Mouse (Mus musculus): ENCODE data around the gene Dnah1. TPM values are rescaled to one million over a fixed set of nuclear protein-coding genes. Genes with fewer than 3 reads are reported as not detected.

The Dnah1 gene
- polyA plus RNA-seq, 1 experiment from 2014 or later = 4.7 TPM

DNA sequence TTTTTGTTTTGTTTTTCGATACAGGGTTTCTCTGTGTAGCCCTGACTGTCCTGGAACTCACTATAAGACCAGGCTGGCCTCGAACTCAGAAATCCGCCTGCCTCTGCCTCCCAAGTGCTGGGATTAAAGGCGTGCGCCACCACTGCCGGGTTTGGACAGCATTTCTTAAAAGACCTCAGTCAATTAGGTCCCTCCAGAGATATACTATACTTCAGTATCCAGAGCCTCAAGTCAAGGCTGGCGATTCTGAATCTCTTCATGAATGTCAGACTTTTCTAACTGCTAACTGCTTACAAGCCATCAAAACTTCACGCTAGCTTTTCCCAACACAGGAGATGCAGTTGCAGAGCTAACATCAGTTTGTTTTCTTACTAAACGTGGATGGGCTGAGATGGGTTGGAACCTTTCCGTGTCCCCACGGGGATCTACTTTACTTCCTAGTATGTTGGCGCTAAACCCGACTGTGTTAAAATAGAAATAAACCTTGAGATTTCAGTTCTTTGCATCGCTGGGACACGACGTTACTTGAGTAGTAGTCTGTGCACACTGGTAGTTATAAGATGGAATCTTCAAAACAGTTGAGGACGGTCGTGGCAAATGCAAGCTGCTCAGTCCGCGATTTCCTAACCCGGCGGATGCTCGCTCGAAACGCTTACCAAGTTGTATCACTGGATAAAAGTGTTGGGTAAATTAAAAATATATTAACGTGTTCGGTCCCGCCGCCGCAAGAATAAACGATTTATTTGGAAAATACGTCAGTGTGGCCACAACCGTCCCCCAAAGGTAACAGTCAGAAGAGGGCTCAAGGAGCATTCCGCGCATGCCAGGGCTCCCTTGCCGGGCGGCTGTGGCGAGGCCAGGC lies 73.2 kb downstream of the Dnah1 start:
- H3K27me3 ChIP-seq (replicated peaks) = no peaks in the 10 kb centered on the region
- peak overlapping the region; percentile 96 for H3K9ac ChIP-seq
- H3K27ac ChIP-seq = peak overlapping the region; percentile 82
- H3K36me3 ChIP-seq = peaks cover 23% of the 10 kb centered on the region
- peak overlapping the region; percentile 89 for H3K4me2 ChIP-seq (replicated peaks)
- H3K4me3 ChIP-seq = peak overlapping the region; percentile 95
- no peaks in the 10 kb centered on the region for H3K9me3 ChIP-seq
- 21% methylated on average over 38 of the region's 38 CpGs for WGBS
- ATAC-seq (ENCODE audit: low FRiP score, low read depth) = peak; percentile 34
- H3K4me1 ChIP-seq = peaks cover 20% of the 10 kb centered on the region

DNA sequence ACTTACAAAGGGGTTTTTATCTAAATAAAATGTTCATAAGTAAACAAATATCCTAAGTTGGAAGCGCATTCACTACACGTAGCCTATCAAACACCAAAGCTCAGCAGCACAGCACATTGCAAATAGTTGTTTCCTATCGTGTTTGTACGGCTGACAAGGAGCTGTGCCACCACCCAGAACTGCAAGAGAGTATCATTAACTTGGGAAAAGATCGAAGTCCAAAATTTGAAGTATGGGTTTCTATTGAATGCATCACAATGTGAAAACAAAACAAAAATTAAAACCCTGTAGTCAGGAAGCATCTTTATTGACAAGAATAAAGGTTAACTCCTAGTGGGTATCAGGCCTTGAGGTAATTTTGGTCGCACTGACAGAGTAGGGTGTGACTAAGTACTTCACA lies 75.3 kb downstream of the Dnah1 start:
- 92% methylated on average over 6 of the region's 6 CpGs for WGBS
- ATAC-seq (ENCODE audit: low FRiP score, low read depth) = no peak
- no peak overlapping the region for H3K4me3 ChIP-seq
- peaks cover 3% of the 10 kb centered on the region for H3K36me3 ChIP-seq
- H3K9me3 ChIP-seq = no peaks in the 10 kb centered on the region
- H3K27ac ChIP-seq = no peak overlapping the region
- H3K9ac ChIP-seq = no peak overlapping the region
- no peaks in the 10 kb centered on the region for H3K27me3 ChIP-seq (replicated peaks)
- no peak overlapping the region for H3K4me2 ChIP-seq (replicated peaks)
- peaks cover 20% of the 10 kb centered on the region for H3K4me1 ChIP-seq

DNA sequence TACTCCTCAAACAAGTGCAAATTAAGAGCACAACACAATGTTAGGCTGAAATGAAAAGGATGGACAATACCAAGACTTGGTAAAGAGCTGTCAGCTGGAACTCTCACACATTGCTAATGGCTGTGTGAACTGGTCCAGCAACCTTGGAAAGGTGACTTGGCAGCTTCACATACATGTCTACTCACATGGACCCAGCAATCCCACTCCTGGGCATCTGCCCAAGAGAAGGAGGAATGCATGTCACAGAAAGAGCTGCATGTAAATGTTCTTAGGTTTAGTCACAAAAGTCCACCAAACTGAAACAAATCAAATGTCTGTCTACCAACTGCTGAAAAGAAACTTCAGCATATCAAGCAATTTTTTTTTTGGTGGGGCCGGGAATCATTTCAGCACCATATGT lies 77.8 kb downstream of the Dnah1 start:
- peaks cover 6% of the 10 kb centered on the region; the same call in 1 of the 2 replicates for H3K4me1 ChIP-seq
- no peaks in the 10 kb centered on the region for H3K9me3 ChIP-seq
- H3K27me3 ChIP-seq (replicated peaks) = no peaks in the 10 kb centered on the region
- H3K27ac ChIP-seq = no peak overlapping the region
- no peak overlapping the region for H3K4me2 ChIP-seq (replicated peaks)
- H3K4me3 ChIP-seq = no peak overlapping the region
- H3K9ac ChIP-seq = no peak overlapping the region
- WGBS = 92% methylated on average over 1 of the region's 1 CpGs
- ATAC-seq (ENCODE audit: low FRiP score, low read depth) = no peak
- H3K36me3 ChIP-seq = no peaks in the 10 kb centered on the region

DNA sequence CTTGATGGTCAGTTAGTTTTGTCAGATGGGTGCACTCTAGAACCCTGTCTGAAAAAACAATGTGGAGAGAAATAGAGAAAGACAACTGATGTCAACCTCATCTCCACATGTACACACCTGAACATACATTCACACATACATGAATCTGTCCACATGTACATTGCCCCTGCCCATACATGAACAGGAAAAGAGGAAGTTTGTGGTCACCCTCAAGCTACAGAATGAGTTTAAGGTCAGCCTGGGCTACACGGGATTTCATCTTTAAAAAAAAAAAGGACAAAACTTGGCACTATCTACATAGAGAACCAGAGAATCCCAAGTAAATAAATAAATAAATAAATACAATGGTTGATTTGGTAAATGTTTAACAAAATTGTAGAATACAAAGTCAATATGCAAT lies 78.9 kb downstream of the Dnah1 start:
- Histone ChIP-seq H3K27me3 (replicated peaks) (no peaks in the 10 kb centered on the region), H3K27ac (no peak overlapping the region), H3K4me1 (no peaks in the 10 kb centered on the region), H3K36me3 (no peaks in the 10 kb centered on the region), H3K4me2 (replicated peaks) (no peak overlapping the region), H3K4me3 (no peak overlapping the region), H3K9me3 (no peaks in the 10 kb centered on the region), H3K9ac (no peak overlapping the region)
- whole genome bisulfite sequencing = 86% methylated on average over 1 of the region's 1 CpGs
- no peak for ATAC-seq (ENCODE audit: low FRiP score, low read depth)

DNA sequence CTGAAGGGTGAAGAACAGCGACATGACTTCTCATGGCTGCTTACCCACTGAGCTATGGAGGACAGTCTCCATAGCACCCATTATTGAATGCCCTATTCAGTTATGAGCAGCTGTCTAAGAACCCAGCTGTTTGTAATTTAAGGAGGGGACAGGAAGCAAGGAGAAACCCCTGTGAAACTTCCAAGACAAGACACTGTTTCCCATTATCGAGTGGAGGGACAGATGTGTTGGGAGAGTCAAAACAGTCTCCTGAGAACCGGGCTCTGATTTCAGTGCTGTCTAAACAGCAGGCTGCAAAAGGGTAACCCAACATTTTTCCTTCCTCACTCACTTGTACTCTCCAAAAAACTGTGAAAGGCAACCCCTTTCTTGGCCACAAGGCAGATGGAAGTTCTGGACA lies 83.2 kb downstream of the Dnah1 start:
- Histone ChIP-seq H3K27me3 (replicated peaks) (no peaks in the 10 kb centered on the region), H3K4me2 (replicated peaks) (no peak overlapping the region), H3K4me3 (no peak overlapping the region), H3K27ac (no peak overlapping the region), H3K4me1 (no peaks in the 10 kb centered on the region), H3K9ac (no peak overlapping the region), H3K9me3 (no peaks in the 10 kb centered on the region), H3K36me3 (no peaks in the 10 kb centered on the region; the same call in 1 of the 2 replicates)
- WGBS = 73% methylated on average over 3 of the region's 3 CpGs
- no peak for ATAC-seq (ENCODE audit: low FRiP score, low read depth)

DNA sequence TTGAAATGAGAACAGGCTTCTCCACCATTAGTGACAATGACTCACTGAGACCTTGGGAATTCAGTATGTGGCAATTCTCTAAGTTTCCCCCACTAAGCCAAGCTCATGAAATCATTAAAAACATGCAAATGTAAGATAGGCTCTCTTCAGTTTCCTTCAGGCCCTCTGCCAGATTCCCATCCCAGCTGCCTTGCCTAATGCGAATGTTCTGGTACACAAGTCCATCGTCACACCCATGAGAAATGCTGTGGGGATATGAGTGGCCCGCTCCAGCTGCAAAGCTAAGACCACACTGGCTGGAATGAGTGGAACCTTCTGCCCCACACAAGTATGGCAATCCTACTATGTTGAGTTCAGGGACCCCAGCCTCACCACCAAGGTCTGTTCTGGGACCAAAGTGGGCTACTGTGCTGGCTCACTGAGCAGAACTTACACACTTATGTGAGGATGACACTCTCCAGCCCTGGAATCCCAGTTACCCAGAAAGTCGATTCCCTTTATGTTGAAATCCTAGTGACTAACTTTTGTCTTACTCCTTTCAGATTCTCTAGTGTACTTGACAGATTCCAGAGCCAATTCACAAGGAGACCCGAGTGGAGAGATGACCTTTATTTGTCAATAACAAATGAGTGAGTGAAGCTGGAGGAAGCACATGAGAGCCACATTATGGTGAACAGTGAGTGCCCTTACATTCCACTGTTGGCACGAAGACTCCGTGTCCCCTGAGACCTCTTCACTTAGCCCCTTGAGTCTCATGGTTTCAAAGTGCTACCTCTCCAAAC lies 86.4 kb downstream of the Dnah1 start:
- no peaks in the 10 kb centered on the region; the same call in 1 of the 2 replicates for H3K4me1 ChIP-seq
- no peaks in the 10 kb centered on the region for H3K27me3 ChIP-seq (replicated peaks)
- H3K9ac ChIP-seq = no peak overlapping the region
- H3K4me2 ChIP-seq (replicated peaks) = no peak overlapping the region
- ATAC-seq (ENCODE audit: low FRiP score, low read depth) = no peak
- 86% methylated on average over 7 of the region's 7 CpGs for WGBS
- no peak overlapping the region for H3K27ac ChIP-seq
- no peak overlapping the region for H3K4me3 ChIP-seq
- no peaks in the 10 kb centered on the region for H3K9me3 ChIP-seq
- H3K36me3 ChIP-seq = no peaks in the 10 kb centered on the region; the same call in 1 of the 2 replicates

DNA sequence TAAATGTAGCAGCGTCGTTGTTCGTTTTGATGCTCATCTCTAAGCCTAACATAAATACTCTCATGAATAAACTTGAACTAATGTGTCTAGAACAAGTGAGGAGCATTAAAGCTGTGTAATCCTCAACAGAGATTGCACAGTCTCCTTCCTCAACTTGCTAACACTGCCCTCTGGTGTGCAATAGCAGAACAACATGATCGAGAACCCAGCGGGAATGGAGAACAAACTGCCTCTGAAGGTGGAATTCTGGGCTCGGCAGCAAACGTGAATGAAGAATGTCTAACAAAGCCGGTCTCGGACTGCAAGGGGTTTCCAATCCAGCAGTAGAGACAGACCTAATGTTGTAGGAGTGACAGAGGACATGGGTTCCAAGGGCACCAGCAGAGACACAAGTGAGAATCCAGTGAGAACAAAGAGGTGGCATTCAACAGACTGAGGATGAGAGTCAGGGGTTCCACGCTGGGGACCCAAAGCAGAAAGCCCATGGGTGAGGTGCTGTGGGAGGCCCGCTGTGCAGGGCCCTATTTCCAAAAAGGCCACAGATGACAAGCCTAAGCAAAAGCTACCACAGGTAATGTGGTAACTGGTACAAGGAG lies 89.6 kb downstream of the Dnah1 start:
- Histone ChIP-seq H3K9me3 (no peaks in the 10 kb centered on the region), H3K36me3 (no peaks in the 10 kb centered on the region; the same call in 1 of the 2 replicates), H3K9ac (no peak overlapping the region), H3K27me3 (replicated peaks) (no peaks in the 10 kb centered on the region), H3K4me1 (peaks cover 3% of the 10 kb centered on the region; the same call in 1 of the 2 replicates), H3K27ac (no peak overlapping the region), H3K4me3 (no peak overlapping the region), H3K4me2 (replicated peaks) (0 out of 2 replicates have a peak overlapping the region, but pooled peaks have one; percentile 14)
- 21% methylated on average over 11 of the region's 11 CpGs for WGBS
- peak; percentile 41; the same call in 1 of the 2 replicates for ATAC-seq (ENCODE audit: low FRiP score, low read depth)

DNA sequence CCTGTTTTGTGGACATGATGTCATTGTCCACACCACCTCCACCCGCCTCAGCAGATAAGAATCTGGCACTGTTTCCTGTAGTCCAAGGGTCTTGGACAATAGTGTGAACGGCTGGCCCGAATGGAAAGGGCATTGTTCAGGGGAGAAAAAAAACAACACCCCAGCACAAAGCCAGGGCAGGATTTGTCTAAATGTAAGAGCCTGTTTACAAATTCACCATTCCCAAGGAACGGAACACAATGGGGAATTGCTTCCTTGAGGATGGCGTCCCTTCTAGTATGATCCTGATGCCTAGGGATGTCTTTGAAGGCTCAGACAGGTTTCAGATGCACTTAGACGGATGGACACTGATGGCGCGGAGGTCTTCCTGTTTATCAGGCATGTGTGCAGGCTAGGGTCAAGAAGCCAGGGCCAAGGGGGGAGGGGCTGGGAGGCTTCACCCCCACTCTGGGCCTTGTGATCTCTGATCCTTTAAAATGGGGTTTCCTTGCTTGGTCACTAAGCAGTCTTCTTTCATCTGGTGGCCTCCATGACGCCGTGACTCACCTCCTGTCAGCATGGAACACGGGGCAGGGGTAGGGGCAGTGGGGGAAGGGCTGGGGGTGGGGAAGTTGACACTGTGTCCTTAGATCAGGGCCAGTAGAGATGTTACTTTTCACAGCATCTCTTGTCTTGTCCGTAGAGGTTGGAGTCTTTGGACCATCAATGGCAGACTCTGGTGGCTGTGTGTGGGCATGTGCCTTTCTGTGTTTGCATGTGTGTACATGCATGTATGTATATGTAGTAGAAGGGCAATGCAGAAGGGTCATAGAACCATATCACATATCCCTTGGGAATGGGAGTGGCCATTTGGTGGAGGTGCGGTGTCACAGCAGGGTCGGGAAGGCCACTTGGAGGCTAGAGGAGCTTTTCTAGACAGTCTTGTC lies 90.4 kb downstream of the Dnah1 start:
- 85% methylated on average over 14 of the region's 14 CpGs for WGBS
- no peaks in the 10 kb centered on the region for H3K27me3 ChIP-seq (replicated peaks)
- 0 out of 2 replicates have a peak, but pooled peaks have one; percentile 7 for ATAC-seq (ENCODE audit: low FRiP score, low read depth)
- H3K4me1 ChIP-seq = peaks cover 3% of the 10 kb centered on the region; the same call in 1 of the 2 replicates
- no peak overlapping the region for H3K9ac ChIP-seq
- no peak overlapping the region for H3K4me3 ChIP-seq
- no peaks in the 10 kb centered on the region; the same call in 1 of the 2 replicates for H3K36me3 ChIP-seq
- H3K9me3 ChIP-seq = no peaks in the 10 kb centered on the region
- no peak overlapping the region for H3K4me2 ChIP-seq (replicated peaks)
- no peak overlapping the region for H3K27ac ChIP-seq

DNA sequence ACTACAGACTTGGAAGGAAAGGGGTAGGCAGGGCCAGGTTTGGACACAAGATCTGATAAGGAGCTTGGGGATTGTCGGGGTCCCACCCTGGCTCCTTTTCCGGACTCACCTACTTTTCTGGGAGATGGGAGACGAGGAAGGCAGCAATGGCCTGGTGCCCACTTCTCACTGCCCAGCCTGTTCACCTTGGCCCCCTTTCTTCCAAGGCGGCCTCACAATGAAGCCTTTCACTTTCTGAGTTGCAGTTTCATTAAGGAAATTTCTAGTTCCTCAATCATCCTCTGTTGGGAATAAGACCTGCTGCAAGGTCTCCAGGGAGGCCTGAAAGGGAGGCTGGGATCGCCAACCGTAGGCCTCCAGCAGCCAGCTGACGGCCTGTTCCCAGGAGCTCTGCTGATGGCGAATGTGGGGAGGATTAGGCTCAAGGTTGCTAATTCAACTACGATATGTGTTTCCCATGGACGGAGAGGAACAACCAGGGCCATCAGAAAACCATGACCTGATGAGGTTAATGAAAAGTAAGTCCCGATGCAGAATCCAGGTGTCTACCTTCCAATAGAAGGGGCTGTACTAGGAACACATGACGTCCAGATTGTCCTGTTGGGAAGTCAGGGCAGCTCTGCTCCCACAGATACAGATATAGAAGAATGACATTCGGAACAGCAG lies 91.2 kb downstream of the Dnah1 start:
- no peak for ATAC-seq (ENCODE audit: low FRiP score, low read depth)
- Histone ChIP-seq H3K4me2 (replicated peaks) (no peak overlapping the region), H3K4me1 (peaks cover 3% of the 10 kb centered on the region), H3K4me3 (no peak overlapping the region), H3K9ac (no peak overlapping the region), H3K9me3 (no peaks in the 10 kb centered on the region), H3K27me3 (replicated peaks) (no peaks in the 10 kb centered on the region), H3K27ac (no peak overlapping the region), H3K36me3 (no peaks in the 10 kb centered on the region)
- WGBS = 85% methylated on average over 13 of the region's 13 CpGs

DNA sequence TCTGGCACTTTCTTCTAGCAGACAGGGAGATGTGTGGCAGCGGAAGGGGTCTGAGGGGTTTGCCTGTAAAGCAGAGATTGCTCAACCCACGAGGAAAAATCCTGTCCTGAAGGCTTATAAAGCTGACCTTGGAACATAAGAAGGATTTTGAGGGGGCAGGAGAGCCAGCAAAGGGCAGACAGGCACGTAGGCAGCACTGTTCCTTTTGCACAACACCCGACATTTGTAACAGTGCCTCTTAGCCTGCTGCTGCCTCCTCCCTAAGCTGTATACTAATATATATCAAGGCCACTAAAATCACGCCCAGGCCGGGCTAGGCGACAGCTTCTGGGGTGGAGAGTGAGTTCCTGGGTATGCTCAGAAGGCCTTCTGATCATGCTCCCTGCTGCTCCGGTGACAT lies 93.3 kb downstream of the Dnah1 start:
- Histone ChIP-seq H3K36me3 (no peaks in the 10 kb centered on the region), H3K4me3 (no peak overlapping the region), H3K27me3 (replicated peaks) (no peaks in the 10 kb centered on the region), H3K9ac (no peak overlapping the region), H3K27ac (no peak overlapping the region), H3K4me1 (peaks cover 3% of the 10 kb centered on the region), H3K9me3 (no peaks in the 10 kb centered on the region), H3K4me2 (replicated peaks) (no peak overlapping the region)
- WGBS = 72% methylated on average over 8 of the region's 8 CpGs
- ATAC-seq (ENCODE audit: low FRiP score, low read depth) = no peak

DNA sequence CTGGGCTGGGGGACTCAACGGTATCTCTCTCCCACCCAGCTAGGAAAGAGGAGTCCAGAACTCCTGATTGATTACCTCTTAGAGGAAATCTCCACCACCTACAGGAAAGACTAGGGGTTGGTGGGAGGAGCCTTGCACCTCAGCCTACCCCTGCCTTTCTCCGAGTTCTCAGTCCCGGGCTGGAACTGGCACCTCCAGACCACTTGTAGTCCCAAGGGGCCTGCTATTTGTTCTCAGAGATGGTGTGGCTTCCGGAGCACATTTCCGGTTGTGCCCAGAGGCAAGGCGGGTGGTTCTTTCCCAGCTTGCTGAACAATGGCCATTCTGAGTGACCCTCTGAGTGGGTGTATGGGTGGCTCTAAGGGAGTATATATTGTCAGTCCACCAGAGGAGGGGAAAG lies 95.5 kb downstream of the Dnah1 start:
- H3K4me1 ChIP-seq = peaks cover 3% of the 10 kb centered on the region; the same call in 1 of the 2 replicates
- H3K27ac ChIP-seq = no peak overlapping the region
- no peaks in the 10 kb centered on the region for H3K36me3 ChIP-seq
- ATAC-seq (ENCODE audit: low FRiP score, low read depth) = no peak
- no peaks in the 10 kb centered on the region for H3K9me3 ChIP-seq
- no peak overlapping the region for H3K4me3 ChIP-seq
- no peak overlapping the region for H3K9ac ChIP-seq
- 65% methylated on average over 6 of the region's 6 CpGs for WGBS
- H3K27me3 ChIP-seq (replicated peaks) = no peaks in the 10 kb centered on the region
- no peak overlapping the region for H3K4me2 ChIP-seq (replicated peaks)

Measured in neural tube, embryonic 12.5 days (tissue).